Comparison of ENCODE assay signal across 8 mouse cellular contexts in genomic region chr4:32560724-32561554, GRCm38 (mm10). TPM values are rescaled to one million over a fixed set of nuclear protein-coding genes. Genes with fewer than 3 reads are reported as not detected.
DNase-seq lines count a peak whose midpoint lies in the region; ATAC-seq and TF ChIP-seq lines count a peak whose summit lies in the region.

No protein-coding gene starts in this region.

- WGBS in lung, embryonic 14.5 days: 48% methylated on average over 8 of the region's 8 CpGs
- WGBS in hindbrain, embryonic 11.5 days: 51% methylated on average over 8 of the region's 8 CpGs

- no peaks in the 10 kb centered on the region for H3K9me3 ChIP-seq in lung, embryonic 14.5 days (ENCODE audit: low read depth, low read length)
- no peaks in the 10 kb centered on the region for H3K9me3 ChIP-seq in hindbrain, embryonic 11.5 days (ENCODE audit: control insufficient read depth, low read length)

- ATAC-seq in cerebellum, adult (ENCODE audit: insufficient number of reproducible peaks, low FRiP score, low TSS enrichment): peak; percentile 27; the same call in 1 of the 2 replicates
- 0 out of 2 replicates have a peak, but pooled peaks have one; percentile 12 for ATAC-seq in lung, embryonic 14.5 days (ENCODE audit: insufficient read depth)
- peak; percentile 74 for ATAC-seq in hindbrain, embryonic 11.5 days (ENCODE audit: low FRiP score)

- peaks cover 21% of the 10 kb centered on the region for H3K36me3 ChIP-seq in lung, embryonic 14.5 days (ENCODE audit: insufficient read depth)
- no peaks in the 10 kb centered on the region for H3K36me3 ChIP-seq in hindbrain, embryonic 11.5 days (ENCODE audit: control insufficient read depth, insufficient read depth, low read length)

- 0 out of 2 replicates have a peak, but pooled peaks cover 7% of the 10 kb centered on the region for H3K4me1 ChIP-seq in lung, embryonic 14.5 days (ENCODE audit: insufficient read depth)
- peaks cover 10% of the 10 kb centered on the region for H3K4me1 ChIP-seq in hindbrain, embryonic 11.5 days (replicated peaks; ENCODE audit: control insufficient read depth, insufficient read depth, low read length)

- TF ChIP-seq CTCF in lung, embryonic 14.5 days (IDR thresholded peaks at IDR 0.05; ENCODE audit: low read depth): peak; percentile 45; the same call in 1 of the 2 replicates

- no peak overlapping the region for H3K4me2 ChIP-seq in lung, embryonic 14.5 days
- no peak overlapping the region for H3K4me2 ChIP-seq in hindbrain, embryonic 11.5 days (replicated peaks; ENCODE audit: low read depth, low read length)

- H3K27me3 ChIP-seq in lung, embryonic 14.5 days (ENCODE audit: insufficient read depth, low read length): no peaks in the 10 kb centered on the region
- H3K27me3 ChIP-seq in hindbrain, embryonic 11.5 days (ENCODE audit: control insufficient read depth, insufficient read depth, low read length): no peaks in the 10 kb centered on the region

- DNase-seq in cerebellum, postnatal 36 days: no peak
- peak; percentile 55 for DNase-seq in lung, embryonic 14.5 days
- DNase-seq in lung, postnatal 36 days: no peak
- DNase-seq in hindbrain, embryonic 11.5 days (ENCODE audit: low spot score): peak; percentile 52
- DNase-seq in naive thymus-derived CD4-positive, alpha-beta T cell, adult 2 months (ENCODE audit: low read depth): peak; percentile 58
- no peak for DNase-seq in left cerebral cortex, adult 8-10 months (ENCODE audit: low spot score in 2 of 2)
- DNase-seq in kidney, adult 8-10 months: no peak

- H3K27ac ChIP-seq in lung, embryonic 14.5 days (ENCODE audit: low read depth): peak overlapping the region; percentile 30; the same call in 1 of the 2 replicates
- peak overlapping the region; percentile 72 for H3K27ac ChIP-seq in hindbrain, embryonic 11.5 days (ENCODE audit: low read depth, low read length)

- no peak overlapping the region for H3K4me3 ChIP-seq in lung, embryonic 14.5 days (ENCODE audit: low read depth, low read length)
- no peak overlapping the region for H3K4me3 ChIP-seq in hindbrain, embryonic 11.5 days (ENCODE audit: low read depth, low read length)

- no peak overlapping the region for H3K9ac ChIP-seq in lung, embryonic 14.5 days
- H3K9ac ChIP-seq in hindbrain, embryonic 11.5 days (ENCODE audit: low read depth, low read length): 0 out of 2 replicates have a peak overlapping the region, but pooled peaks have one; percentile 15

RNA-seq across cellular contexts. Expression of gene Gja10, which starts 41.6 kb away (rescaled TPM):
- polyA plus RNA-seq in lung, embryonic 14.5 days (2014; fragmentation: Nextera tagmentation; extraction: Ambion mirVana): 0.09 TPM in 1 of 2 replicates, not detected in the other
- not detected in 2 replicates for polyA plus RNA-seq in hindbrain, embryonic 11.5 days (2014; fragmentation: Nextera tagmentation; extraction: Ambion mirVana)
- total RNA-seq in left cerebral cortex, adult 8-10 months (2022): not detected

RNA-seq across cellular contexts. Expression of gene Casp8ap2, which starts 54.3 kb away (rescaled TPM):
- 54.3 and 62.3 TPM in 2 replicates for polyA plus RNA-seq in lung, embryonic 14.5 days (2014; fragmentation: Nextera tagmentation; extraction: Ambion mirVana)
- 62.0 and 69.1 TPM in 2 replicates for polyA plus RNA-seq in hindbrain, embryonic 11.5 days (2014; fragmentation: Nextera tagmentation; extraction: Ambion mirVana)
- total RNA-seq in left cerebral cortex, adult 8-10 months (2022): 10 to 100 TPM in 2 of 4 experiments, 1 to 10 TPM in 2; 9.6 to 11.3 (median 10.1) TPM

Comparison
In these comparisons a context has a peak if more than half of its experiments do, and no peak if none do; other contexts are left out.
1. DNase-seq: peak in lung, embryonic 14.5 days (single experiment), hindbrain, embryonic 11.5 days (single experiment) and naive thymus-derived CD4-positive, alpha-beta T cell, adult 2 months (single experiment); none in cerebellum, postnatal 36 days (0 of 2), lung, postnatal 36 days (single experiment), left cerebral cortex, adult 8-10 months (0 of 2) and kidney, adult 8-10 months (0 of 2).
2. ATAC-seq: peak in every context shown above with its lines; median percentile 74 in hindbrain, embryonic 11.5 days; 27 in cerebellum, adult; 12 in lung, embryonic 14.5 days.